Mouse (Mus musculus) intestine, embryonic 14.5 days (tissue): Measurements from ENCODE around the gene Synpr. TPM values are rescaled to one million over a fixed set of nuclear protein-coding genes. Genes with fewer than 3 reads are reported as not detected.
"Not testable (repeated sequence)": the region's sequence is repeated elsewhere in the genome, so short reads cannot be mapped to it uniquely, and the experiment has no call there.

Experiments used
- ATAC-seq: fragments of 200-750 bp; cut with Nextera tagmentation; replicated peaks from 2 replicates; pipeline ENCODE4 v1.8.0; 2017; ENCODE audit warnings: low read depth, moderate number of reproducible peaks, moderate TSS enrichment, moderate library complexity; ENCODE audit not compliant: low FRiP score, low TSS enrichment
- DNase-seq: peaks from one replicate; pipeline ENCODE4 v3.0.0-alpha.2; 2018; ENCODE audit warnings: low spot score
- H3K27ac ChIP-seq: fragments of 300-500 bp; sonication (generic); 2 replicates; pipeline ENCODE4 v1.5.1; 2014; ENCODE audit warnings: low read depth, mild to moderate bottlenecking, control low read depth
- H3K27me3 ChIP-seq: fragments of 300-500 bp; sonication (generic); replicated peaks from 2 replicates; pipeline ENCODE4 v1.6.1; 2014; ENCODE audit warnings: low read length, control low read depth; ENCODE audit not compliant: control insufficient read depth, insufficient read depth
- H3K36me3 ChIP-seq: fragments of 300-500 bp; sonication (generic); 2 replicates; pipeline ENCODE4 v1.6.1; 2014; ENCODE audit warnings: low read length, control low read depth; ENCODE audit not compliant: control insufficient read depth, insufficient read depth
- H3K4me1 ChIP-seq: fragments of 300-500 bp; sonication (generic); replicated peaks from 2 replicates; pipeline ENCODE4 v1.6.1; 2014; ENCODE audit warnings: low read length, control low read depth, mixed read lengths; ENCODE audit not compliant: control insufficient read depth, insufficient read depth
- H3K4me2 ChIP-seq: fragments of 300-500 bp; sonication (generic); 2 replicates; pipeline ENCODE4 v1.6.1; 2014; ENCODE audit warnings: low read length
- H3K4me3 ChIP-seq: fragments of 300-500 bp; sonication (generic); 2 replicates; pipeline ENCODE4 v1.5.1; 2014; ENCODE audit warnings: low read depth, low read length, control low read depth, mixed read lengths
- H3K9ac ChIP-seq: fragments of 300-500 bp; sonication (generic); 2 replicates; pipeline ENCODE4 v1.6.1; 2014; ENCODE audit warnings: mild to moderate bottlenecking, low read length
- H3K9me3 ChIP-seq: fragments of 300-500 bp; sonication (generic); 2 replicates; pipeline ENCODE4 v1.6.1; 2016; ENCODE audit warnings: low read length, control low read depth; ENCODE audit not compliant: control insufficient read depth
- WGBS: fragments of 180-500 bp; shearing (Covaris S2); extraction: QIAGEN DNeasy Blood & Tissue Kit; methylation state at CpG from one replicate; pipeline ENCODE4 v1.1.7; 2014; 5-methylcytosine and 5-hydroxymethylcytosine counted together
- polyA plus RNA-seq: library from polyadenylated mRNA; unstranded; fragments of >200 nt; fragmentation: Nextera tagmentation; extraction: Ambion mirVana; gene quantifications from 2 replicates; pipeline ENCODE4 v1.2.1, GENCODE M21; 2014

Gene Synpr
- polyA plus RNA-seq = 4.3 and 5.3 TPM in 2 replicates

DNA sequence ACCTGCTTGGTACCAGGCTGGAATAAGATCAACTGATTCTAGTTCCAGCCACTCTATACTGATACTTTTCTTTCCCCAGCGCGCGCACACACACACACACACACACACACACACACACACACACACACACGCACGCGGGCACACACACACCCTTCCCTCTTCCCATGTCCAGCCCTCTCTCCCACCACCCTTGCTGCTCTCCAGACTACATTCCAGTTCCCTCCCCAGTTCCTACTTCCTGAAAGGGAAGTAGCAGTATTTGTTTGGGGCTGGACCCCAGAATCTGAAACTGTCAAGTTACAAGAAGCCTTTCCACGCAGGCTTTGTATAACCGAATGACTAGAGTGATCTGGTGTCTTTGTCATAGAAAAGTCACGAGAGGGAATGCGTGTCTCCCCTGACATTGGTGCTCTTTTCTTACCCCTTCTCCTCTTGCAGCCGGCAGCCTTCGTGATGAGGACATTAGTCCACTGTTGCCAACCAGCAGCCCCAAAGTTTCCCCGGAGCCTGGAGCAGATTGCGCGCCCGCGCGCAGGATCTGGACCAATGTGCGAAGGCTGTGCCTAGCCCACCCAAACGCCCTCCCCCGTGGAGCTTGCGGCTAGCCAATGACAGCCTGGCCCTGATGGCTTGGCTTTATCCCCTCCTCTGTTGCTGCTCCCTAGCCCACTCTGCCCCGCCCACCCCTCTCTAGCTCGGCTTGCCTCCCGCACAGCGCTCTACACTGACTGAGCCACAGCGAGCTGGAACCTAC lies at the start of gene Synpr:
Synpr (plus strand) TSS at position 690 of the 754 bp plus-strand sequence.
- no peak within 1 kb of the TSS for H3K9ac ChIP-seq
- no peaks in the 10 kb centered on the region for H3K9me3 ChIP-seq
- peak; percentile 99 for ATAC-seq
- no peak within 1 kb of the TSS for H3K27ac ChIP-seq
- no peaks in the 10 kb centered on the region for H3K4me1 ChIP-seq
- no peaks in the 10 kb centered on the region for H3K36me3 ChIP-seq
- H3K4me3 ChIP-seq = peak within 1 kb of the TSS; percentile 43
- WGBS = 6% methylated on average over 27 of the region's 27 CpGs
- peak within 1 kb of the TSS; percentile 68 for H3K4me2 ChIP-seq
- DNase-seq = peak; percentile 81
- H3K27me3 ChIP-seq = no peaks in the 10 kb centered on the region

DNA sequence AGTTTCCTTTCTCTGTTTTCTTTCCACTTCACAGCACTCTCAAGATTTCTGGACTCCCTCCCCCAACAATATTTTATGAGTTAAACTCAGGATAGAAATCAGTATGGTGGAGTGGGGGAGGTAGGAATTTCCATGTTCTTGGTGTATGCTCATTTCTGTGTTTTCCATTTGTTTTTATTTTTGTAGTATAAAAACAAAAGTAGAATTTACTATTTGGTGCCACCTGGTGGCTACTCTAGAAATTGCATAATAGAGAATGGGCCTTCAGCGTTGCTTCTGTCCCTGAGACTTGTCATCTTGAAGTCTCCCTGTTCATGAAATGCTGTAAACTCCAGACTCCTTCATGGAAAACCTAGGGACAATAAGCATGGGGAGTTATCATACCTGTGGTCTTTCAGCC lies 47.7 kb upstream of the Synpr start:
- Histone ChIP-seq H3K27me3 (no peaks in the 10 kb centered on the region), H3K4me3 (no peak overlapping the region), H3K36me3 (no peaks in the 10 kb centered on the region), H3K9me3 (no peaks in the 10 kb centered on the region), H3K27ac (no peak overlapping the region), H3K4me1 (no peaks in the 10 kb centered on the region), H3K4me2 (no peak overlapping the region), H3K9ac (no peak overlapping the region)
- DNase-seq = no peak
- 11% methylated on average over 1 of the region's 1 CpGs for WGBS
- ATAC-seq = no peak

DNA sequence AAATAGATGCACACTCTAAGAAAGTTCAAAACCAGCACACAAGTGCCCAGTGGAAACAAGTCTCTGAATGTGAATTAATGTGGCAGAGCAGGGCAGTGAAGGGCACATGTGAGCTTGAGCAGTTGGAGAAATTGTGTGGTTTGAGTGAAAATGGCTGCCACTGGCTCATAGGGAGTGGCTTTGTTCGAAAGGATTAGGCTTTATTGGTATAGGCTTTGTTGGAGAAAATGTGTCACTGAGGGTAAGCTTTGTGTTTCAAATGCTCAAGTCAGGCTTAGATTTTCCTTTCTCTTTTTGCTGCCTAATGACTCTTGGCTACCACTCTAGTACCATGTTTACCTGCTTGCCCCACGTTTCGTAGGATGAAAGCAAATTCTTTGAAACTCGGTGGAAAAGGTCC lies 37.1 kb upstream of the Synpr start:
- H3K4me1 ChIP-seq = no peaks in the 10 kb centered on the region
- DNase-seq = no peak

DNA sequence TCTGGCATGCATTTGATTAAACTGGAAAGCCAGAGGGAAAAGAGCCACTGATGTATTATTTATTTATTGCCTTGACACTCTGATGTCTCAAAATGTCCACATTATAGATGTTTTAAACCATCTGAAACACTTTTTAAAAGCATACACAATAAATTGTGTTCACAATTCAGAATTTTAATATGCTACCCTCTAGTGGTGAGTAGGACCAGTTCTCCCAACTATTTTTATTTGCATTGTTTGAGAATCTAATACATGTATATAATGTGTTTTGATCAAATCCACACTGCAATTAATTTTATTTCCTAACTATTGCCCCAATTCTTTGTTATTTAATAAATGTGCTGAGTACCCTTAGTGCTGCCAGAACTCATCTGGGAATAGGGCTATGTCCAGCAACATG lies 35.2 kb upstream of the Synpr start:
- no peak overlapping the region for H3K4me2 ChIP-seq
- ATAC-seq = no peak
- no peak for DNase-seq

More for the DNA sequence above, 37.1 kb upstream of the Synpr start:
- 76% methylated on average over 4 of the region's 4 CpGs for WGBS
- Histone ChIP-seq H3K4me2 (no peak overlapping the region), H3K36me3 (no peaks in the 10 kb centered on the region), H3K9me3 (no peaks in the 10 kb centered on the region), H3K4me3 (no peak overlapping the region), H3K27me3 (no peaks in the 10 kb centered on the region), H3K27ac (no peak overlapping the region), H3K9ac (no peak overlapping the region)
- no peak for ATAC-seq

DNA sequence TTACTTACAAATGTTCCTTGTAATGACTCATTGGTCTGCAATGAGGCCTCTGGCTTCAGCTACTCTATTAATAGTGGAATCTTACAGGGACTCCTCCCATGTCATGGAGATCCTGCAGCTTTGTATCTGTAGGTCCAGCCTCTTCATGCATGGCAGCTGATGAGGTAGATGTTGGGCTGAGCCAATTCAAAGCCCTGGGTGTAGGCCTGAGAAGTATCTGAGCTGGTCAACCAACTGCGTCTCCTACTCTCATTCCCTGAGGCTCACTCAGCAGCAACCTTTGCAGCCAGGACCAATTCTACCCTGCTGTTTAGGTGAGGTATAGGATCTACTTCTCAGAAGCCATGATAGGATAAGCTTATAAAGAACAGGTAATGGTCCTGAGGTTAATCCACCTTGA lies 32.0 kb upstream of the Synpr start:
- 90% methylated on average over 1 of the region's 1 CpGs for WGBS
- Histone ChIP-seq H3K4me1 (no peaks in the 10 kb centered on the region), H3K36me3 (no peaks in the 10 kb centered on the region), H3K27me3 (no peaks in the 10 kb centered on the region), H3K9me3 (no peaks in the 10 kb centered on the region), H3K9ac (no peak overlapping the region), H3K27ac (no peak overlapping the region), H3K4me3 (no peak overlapping the region), H3K4me2 (no peak overlapping the region)
- DNase-seq (no peak), ATAC-seq (no peak)

More for the DNA sequence above, 35.2 kb upstream of the Synpr start:
- Histone ChIP-seq H3K36me3 (no peaks in the 10 kb centered on the region), H3K4me1 (no peaks in the 10 kb centered on the region), H3K27ac (no peak overlapping the region), H3K4me3 (no peak overlapping the region), H3K9me3 (no peaks in the 10 kb centered on the region), H3K27me3 (no peaks in the 10 kb centered on the region), H3K9ac (no peak overlapping the region)

DNA sequence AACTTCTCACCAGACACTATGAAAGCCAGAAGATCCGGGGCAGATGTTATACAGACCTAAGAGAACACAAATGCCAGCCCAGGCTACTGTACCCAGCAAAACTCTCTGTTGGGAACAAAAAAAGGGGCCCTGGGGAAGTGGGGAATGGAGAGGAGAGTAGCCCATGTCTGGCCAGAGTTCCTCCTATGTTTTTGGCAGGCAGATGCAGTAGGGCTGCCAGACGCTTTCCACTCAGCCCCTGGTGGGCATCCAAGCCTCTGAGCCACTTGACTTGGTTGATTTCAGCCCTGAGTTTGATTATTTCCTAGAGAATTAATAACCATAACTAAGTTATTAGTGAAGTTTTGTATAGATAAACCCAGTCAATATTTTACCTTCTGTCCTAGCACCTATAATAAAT lies 29.8 kb upstream of the Synpr start:
- not testable (repeated sequence) for ATAC-seq, H3K36me3 ChIP-seq, H3K9ac ChIP-seq, H3K4me1 ChIP-seq, H3K4me2 ChIP-seq, H3K27ac ChIP-seq, H3K27me3 ChIP-seq, H3K9me3 ChIP-seq, DNase-seq, H3K4me3 ChIP-seq
- 80% methylated on average over 2 of the region's 2 CpGs for WGBS

GRCm38 (mm10) chr14:13262406-13262805 lies 22.2 kb upstream of the Synpr start:
- Histone ChIP-seq H3K9ac (no peak overlapping the region), H3K27me3 (no peaks in the 10 kb centered on the region), H3K4me2 (no peak overlapping the region), H3K36me3 (no peaks in the 10 kb centered on the region), H3K27ac (no peak overlapping the region), H3K4me3 (no peak overlapping the region), H3K4me1 (no peaks in the 10 kb centered on the region), H3K9me3 (no peaks in the 10 kb centered on the region)
- ATAC-seq = no peak
- 56% methylated on average over 1 of the region's 1 CpGs for WGBS
- no peak for DNase-seq

GRCm38 (mm10) chr14:13266331-13266730 lies 18.2 kb upstream of the Synpr start:
- Histone ChIP-seq H3K27me3 (no peaks in the 10 kb centered on the region), H3K4me2 (no peak overlapping the region), H3K4me3 (no peak overlapping the region), H3K9ac (no peak overlapping the region), H3K4me1 (no peaks in the 10 kb centered on the region), H3K36me3 (no peaks in the 10 kb centered on the region), H3K9me3 (no peaks in the 10 kb centered on the region), H3K27ac (no peak overlapping the region)
- ATAC-seq (no peak), DNase-seq (no peak)
- 81% methylated on average over 2 of the region's 2 CpGs for WGBS

- WGBS = 85% methylated on average over 4 of the region's 4 CpGs
- Histone ChIP-seq H3K4me2 (no peak overlapping the region), H3K27me3 (no peaks in the 10 kb centered on the region), H3K36me3 (no peaks in the 10 kb centered on the region), H3K4me3 (no peak overlapping the region), H3K9ac (no peak overlapping the region), H3K9me3 (no peaks in the 10 kb centered on the region), H3K27ac (no peak overlapping the region), H3K4me1 (no peaks in the 10 kb centered on the region)
- ATAC-seq (no peak), DNase-seq (no peak)
Measured at GRCm38 (mm10) chr14:13267181-13267580, 17.4 kb upstream of the Synpr start.
